Mouse (Mus musculus) T-helper 2 cell (primary cell): ENCODE results near the gene Tas2r114.

ENCODE experiments used
- in situ Hi-C: fragments of 300-600 bp; cut with MboI, MseI; formaldehyde crosslinking; loops from one replicate; pipeline ENCODE4 v1.15.1; 2025; ENCODE audit warnings: high pct_unique_total_duplicates

The Tas2r114 gene

GRCm38 (mm10) chr6:131689963-131690362, at the start of gene Tas2r114:
Gene Tas2r114, minus strand, starts transcription at chr6:131690063.
- in situ Hi-C loops: no loop called here

- in situ Hi-C loops: no loop called here
Measured at GRCm38 (mm10) chr6:131712803-131713202, 22.9 kb upstream of the Tas2r114 start.

GRCm38 (mm10) chr6:131687395-131687794, 2.5 kb downstream of the Tas2r114 start, which contains the start of gene Tas2r105:
Gene Tas2r105, minus strand, starts transcription at chr6:131687495.
- in situ Hi-C loops: no loop called here

GRCm38 (mm10) chr6:131685644-131686043, 4.2 kb downstream of the Tas2r114 start, which contains the start of gene Tas2r104:
Gene Tas2r104, minus strand, starts transcription at chr6:131685744.
- in situ Hi-C loops: no loop called here

- in situ Hi-C loops: no loop called here
Measured at GRCm38 (mm10) chr6:131678786-131679185, 11.1 kb downstream of the Tas2r114 start, which contains the start of gene Tas2r106. Gene Tas2r106, minus strand, starts transcription at chr6:131678886.

GRCm38 (mm10) chr6:131660049-131660448, 29.8 kb downstream of the Tas2r114 start, which contains the start of gene Tas2r107:
Gene Tas2r107, minus strand, starts transcription at chr6:131660149.
- in situ Hi-C loops: no loop called here
